Mouse (Mus musculus) splenic B cell, adult 2 months (primary cell): ENCODE data around the gene Slc7a5.
A peak's percentile ranks its signal among the peaks of the same experiment; 100 is the strongest.

Experiments used
- DNase-seq: peaks from one replicate; pipeline ENCODE4 v3.0.0-alpha.2; 2011; ENCODE audit warnings: low read depth, low spot score
- H3K27me3 ChIP-seq: 2 replicates; pipeline ENCODE4 v1.6.1; 2012; ENCODE audit warnings: mild to moderate bottlenecking, low read length, moderate library complexity, mixed read lengths; ENCODE audit not compliant: control insufficient read depth, poor library complexity, insufficient read depth, severe bottlenecking
- H3K36me3 ChIP-seq: 2 replicates; pipeline ENCODE4 v1.6.1; 2012; ENCODE audit warnings: mild to moderate bottlenecking, low read length, moderate library complexity, mixed read lengths; ENCODE audit not compliant: control insufficient read depth, poor library complexity, insufficient read depth, severe bottlenecking

The Slc7a5 gene

DNA sequence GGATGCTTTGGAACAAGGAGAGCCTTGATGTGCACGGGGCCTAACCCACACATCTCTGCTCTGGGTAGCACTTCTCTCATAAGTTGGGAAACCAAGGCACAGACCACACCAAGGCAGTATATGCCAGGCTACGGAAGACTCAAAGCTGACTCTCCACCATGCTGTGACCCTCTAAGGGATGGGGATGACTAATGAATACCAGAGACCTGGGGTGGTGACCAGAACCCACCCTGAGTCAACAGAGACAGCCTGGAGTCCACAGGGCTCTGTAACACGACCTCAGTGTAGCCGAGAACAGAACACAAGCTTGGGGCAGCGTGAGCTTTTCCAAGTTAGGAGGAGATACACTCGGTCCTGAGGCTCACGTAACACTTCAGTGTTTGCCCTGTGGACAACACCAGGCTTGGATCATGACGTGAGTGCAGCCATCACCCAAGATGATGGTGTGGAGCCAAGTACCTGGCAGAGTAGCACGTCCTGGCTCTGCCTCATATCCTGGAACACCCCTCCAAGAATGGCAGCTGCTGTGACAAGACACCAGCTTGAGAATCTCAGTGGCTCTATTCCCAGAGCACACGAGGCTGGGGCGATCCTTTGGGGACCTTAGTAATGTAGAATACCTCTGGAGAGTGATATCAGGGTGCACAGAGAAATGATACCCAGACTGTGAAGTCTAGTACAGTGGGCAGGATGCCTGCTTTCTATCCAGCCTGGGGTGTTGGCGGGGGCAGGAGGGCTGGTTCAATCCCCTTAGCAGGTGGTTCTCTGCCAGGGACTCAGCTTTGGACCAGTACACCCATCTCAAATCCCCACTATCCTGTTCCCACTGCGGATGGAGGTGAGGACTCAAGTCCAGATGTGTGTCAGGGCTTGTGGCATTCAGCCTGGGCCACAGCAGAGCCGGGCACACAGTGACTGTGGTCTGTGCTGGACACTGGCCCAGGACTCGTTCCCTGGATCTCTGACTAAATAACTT is 17.4 kb downstream of the Slc7a5 start:
- H3K27me3 ChIP-seq, result no peaks in the 10 kb centered on the region
- H3K36me3 ChIP-seq, result no peaks in the 10 kb centered on the region; the same call in 1 of the 2 replicates
- DNase-seq, result no peak

DNA sequence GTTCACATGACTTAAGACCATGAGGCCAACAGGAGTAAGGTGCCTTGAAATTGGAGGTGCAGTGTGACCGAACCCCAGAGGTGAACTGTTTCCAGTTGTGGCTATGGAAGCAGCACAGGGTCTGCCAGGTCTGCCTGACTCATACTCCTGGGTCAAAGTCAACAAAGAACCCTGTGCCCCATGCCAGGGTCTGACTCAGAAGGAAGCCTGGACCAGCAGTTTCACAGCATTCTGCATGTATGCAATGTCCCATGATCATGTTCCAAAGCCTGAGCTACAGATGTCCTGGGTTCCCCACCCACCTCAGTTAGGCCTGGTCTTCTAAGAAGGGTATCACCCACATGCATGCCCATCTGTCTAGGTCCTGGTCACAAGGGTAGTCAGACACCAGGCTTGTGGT is 18.2 kb downstream of the Slc7a5 start:
- no peak for DNase-seq
- Histone ChIP-seq H3K36me3 (no peaks in the 10 kb centered on the region; the same call in 1 of the 2 replicates), H3K27me3 (no peaks in the 10 kb centered on the region)

DNA sequence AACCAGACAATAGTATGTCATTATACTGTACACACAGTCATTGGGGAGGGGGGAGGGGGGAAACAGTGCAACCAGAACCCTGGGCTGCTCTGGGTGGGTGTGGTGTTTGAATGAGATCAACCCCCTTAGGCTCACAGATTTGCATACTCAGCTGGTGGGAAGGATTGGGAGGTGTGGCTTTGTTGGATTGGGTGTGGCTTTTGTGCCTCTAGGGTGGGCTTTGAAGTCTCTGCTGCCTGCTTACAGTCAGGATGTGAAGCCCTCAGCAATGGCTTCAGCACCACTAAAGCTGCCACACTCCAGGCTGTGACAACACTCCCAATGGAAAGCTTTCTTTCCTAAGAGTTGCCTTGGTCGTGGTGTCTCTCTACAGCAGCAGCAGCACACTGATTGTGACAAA is 19.9 kb downstream of the Slc7a5 start:
- Histone ChIP-seq H3K36me3 (no peaks in the 10 kb centered on the region; the same call in 1 of the 2 replicates), H3K27me3 (no peaks in the 10 kb centered on the region)
- DNase-seq, result no peak

DNA sequence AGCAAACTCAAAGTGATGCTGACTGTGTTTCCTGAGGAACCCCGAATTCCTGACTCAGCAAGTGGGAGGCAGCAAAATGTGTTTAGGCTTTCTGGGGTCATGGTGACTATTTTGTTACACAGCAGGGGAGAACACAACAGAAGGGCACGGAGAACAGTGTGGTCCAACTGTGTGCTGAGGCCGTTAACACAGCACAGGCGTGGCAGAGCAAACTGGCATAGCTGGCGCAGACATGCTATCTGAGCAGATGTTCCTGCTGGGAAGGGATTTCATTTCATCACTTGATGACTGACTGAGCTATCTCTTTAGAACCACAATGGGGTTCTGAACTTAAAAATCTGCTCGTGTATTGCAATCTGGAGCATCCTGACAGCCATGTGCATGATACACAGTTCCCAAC is 22.1 kb downstream of the Slc7a5 start:
- no peaks in the 10 kb centered on the region for H3K36me3 ChIP-seq
- DNase-seq, result no peak
- H3K27me3 ChIP-seq, result no peaks in the 10 kb centered on the region

DNA sequence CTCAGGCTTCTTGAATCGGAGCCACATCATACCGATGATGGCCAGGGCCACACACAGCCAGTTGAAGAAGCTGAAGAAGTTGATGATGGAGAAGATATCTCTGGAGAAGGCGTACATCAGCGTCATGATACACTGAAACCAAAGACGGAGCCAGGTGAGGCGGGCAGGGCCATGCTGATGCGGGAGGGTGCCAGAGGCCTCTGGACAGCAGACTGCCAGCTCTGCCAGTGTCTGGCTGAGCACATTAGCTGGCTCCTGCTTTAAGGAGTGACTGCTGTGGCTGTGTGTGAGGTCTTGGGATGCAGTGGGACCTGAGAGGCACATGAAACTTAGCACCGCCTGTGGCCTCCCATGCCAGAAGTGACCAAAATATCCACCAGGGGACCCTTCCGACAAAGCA is 22.5 kb downstream of the Slc7a5 start:
- no peaks in the 10 kb centered on the region for H3K36me3 ChIP-seq
- H3K27me3 ChIP-seq, result no peaks in the 10 kb centered on the region
- DNase-seq, result no peak

DNA sequence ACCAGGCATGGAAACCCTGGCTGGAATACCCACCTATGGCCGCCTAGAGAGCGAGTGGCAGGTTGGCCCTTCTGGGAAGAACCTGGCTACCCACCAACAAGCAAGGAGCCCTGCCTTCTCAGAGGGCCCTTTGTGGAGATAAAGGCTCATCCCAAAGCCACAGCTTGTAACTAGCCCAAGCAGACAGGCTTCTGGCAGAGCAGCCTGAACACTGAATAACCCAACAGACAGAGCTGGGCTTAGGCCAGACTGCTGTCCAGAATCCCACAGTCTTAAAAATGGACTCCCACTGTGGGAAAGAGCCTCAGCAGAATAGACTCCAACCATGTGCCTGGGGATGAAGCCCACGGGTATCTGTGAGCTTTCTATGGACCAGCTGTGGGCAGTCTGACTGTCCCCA is 23.3 kb downstream of the Slc7a5 start:
- no peak for DNase-seq
- H3K27me3 ChIP-seq, result no peaks in the 10 kb centered on the region
- H3K36me3 ChIP-seq, result no peaks in the 10 kb centered on the region

GRCm38 (mm10) chr8:121881921-121882320 is 25.6 kb downstream of the Slc7a5 start:
- no peak for DNase-seq
- H3K36me3 ChIP-seq, result no peaks in the 10 kb centered on the region
- no peaks in the 10 kb centered on the region for H3K27me3 ChIP-seq

- Histone ChIP-seq H3K36me3 (no peaks in the 10 kb centered on the region), H3K27me3 (no peaks in the 10 kb centered on the region)
- DNase-seq, result no peak
Measured at GRCm38 (mm10) chr8:121880818-121881217, 26.7 kb downstream of the Slc7a5 start.

DNA sequence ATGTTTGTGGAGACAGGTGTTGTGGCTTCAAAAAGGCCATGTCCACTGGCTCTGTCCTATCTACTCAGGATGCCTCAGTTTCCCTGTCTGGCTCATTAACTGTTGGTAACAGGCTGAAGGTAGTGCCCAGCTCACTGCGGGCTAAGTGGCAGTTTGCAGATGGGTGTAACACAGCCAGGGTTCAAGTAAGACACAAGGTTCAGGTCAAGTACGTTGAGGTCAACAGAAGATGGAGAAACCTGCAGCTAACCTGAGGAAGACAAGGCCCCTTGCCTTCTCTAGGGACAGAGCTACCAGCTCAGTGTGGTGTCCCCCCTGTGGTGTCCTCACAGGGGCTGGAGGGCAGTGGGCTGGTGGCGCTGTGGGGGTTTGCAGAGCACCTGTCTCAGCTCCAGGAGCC is 27.8 kb downstream of the Slc7a5 start:
- H3K36me3 ChIP-seq, result no peaks in the 10 kb centered on the region
- DNase-seq, result no peak
- H3K27me3 ChIP-seq, result no peaks in the 10 kb centered on the region

DNA sequence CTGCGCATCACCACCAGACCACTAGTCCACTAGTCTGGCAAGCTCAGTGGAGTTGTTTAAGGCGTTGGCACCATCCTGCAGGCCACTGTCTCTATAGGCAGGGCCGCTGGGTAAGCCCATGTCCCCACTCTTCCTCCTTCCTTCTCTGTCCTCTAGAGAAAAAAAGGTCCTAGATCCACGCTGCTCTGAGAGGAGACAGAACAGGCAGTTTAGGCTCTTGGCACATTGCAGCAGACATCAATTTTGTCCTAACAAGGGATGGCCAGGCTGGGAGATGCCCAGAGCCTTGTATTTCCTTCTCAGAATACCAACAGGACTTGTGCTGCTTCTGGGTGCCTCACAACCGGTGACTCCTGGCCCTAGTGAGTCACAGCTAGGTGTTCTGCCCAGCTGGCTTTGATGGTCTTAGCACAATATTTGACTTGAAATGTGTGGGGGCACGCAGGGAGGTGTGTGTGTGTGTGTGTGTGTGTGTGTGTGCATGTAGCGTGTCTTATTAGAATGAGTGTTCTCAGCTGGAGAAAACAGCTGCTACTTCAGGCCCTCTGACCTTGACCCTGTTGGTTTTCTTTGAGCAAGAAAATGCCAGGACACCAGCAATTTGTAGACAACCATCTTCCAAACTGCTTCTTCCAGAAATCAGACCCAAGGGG is 29.5 kb downstream of the Slc7a5 start:
- H3K27me3 ChIP-seq, result no peaks in the 10 kb centered on the region
- no peaks in the 10 kb centered on the region for H3K36me3 ChIP-seq
- DNase-seq, result no peak

DNA sequence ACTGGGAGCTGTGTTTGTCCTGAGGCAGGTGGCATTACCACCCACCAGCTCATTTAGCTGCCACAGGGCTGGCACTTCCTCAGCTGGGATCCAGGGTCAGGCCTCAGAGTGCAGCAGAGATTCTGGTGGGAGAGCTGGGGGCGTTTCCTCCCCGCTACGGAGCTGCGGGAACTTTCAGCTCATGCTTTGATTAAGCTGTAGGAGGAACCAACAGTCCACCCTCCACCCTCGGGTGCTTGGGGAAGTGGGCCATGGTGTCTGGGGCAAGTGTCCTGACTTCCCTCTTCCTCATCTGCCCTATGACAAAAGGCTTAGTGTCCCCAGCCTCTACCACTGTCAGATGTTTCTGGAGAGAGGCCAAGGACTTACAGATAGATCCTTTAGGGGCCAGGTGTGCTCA is 30.3 kb downstream of the Slc7a5 start:
- Histone ChIP-seq H3K36me3 (no peaks in the 10 kb centered on the region), H3K27me3 (no peaks in the 10 kb centered on the region)
- peak; percentile 13 for DNase-seq

DNA sequence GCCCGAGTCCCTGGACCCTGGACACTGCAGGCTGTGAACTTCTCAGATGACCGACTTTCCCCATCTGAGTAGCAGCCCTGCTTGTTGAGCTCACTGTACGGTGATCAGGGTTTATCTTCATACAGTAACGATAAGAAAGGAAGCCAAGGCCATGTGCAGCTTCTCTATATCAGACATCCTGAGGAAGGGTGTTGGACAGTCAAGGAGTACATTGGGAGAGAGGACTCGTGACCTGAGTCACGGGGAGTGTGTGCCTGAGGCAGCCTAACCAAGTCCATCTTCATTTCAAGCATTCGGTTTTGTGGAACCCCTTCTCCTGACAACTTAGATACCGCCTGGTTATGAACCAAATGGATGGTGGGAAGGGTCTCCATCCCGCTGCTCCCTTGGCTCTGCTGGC is 32.0 kb downstream of the Slc7a5 start:
- DNase-seq, result no peak
- no peaks in the 10 kb centered on the region for H3K27me3 ChIP-seq
- H3K36me3 ChIP-seq, result no peaks in the 10 kb centered on the region

DNA sequence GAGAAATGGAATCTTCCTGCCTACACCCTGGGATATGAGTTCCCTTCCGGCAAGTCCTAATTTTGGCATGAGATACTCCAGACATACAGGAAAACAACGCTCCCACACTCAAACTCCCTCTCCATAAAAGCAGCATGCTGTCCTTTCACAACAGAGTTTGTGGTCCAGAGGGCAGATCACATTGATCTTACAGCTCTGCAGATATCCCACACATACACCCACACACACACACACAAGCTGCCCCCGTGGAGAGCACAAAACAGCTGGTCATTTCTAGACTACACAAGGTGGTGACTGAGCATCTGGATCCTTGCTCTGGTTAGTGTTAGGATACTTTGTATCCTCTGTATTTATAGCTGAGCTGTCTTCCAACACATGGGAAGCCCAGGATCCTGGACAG is 32.4 kb downstream of the Slc7a5 start:
- Histone ChIP-seq H3K27me3 (no peaks in the 10 kb centered on the region), H3K36me3 (no peaks in the 10 kb centered on the region)
- no peak for DNase-seq

DNA sequence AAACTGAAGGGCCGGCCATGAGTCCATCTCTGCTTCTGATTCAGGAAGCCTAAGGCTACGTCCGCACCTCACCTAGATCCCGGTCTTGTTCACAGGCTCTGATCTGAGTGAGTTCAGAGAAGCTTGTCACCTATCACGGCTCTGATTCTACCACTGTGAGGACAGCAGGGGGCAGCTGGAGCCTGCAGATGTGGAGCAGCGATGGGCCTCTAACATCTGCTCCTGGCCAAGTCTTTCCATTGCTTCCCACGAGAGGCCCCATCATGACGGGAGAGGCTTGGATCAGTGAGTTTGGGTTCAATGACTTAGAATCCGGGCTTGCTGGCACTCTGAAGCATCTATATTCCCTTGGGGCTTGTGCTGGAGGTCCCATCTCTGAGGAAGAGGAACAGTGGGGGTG is 33.5 kb downstream of the Slc7a5 start:
- Histone ChIP-seq H3K36me3 (no peaks in the 10 kb centered on the region), H3K27me3 (no peaks in the 10 kb centered on the region)
- DNase-seq, result peak; percentile 35

GRCm38 (mm10) chr8:121871833-121872440 is 35.6 kb downstream of the Slc7a5 start:
- no peak for DNase-seq
- Histone ChIP-seq H3K36me3 (no peaks in the 10 kb centered on the region), H3K27me3 (no peaks in the 10 kb centered on the region)
